Mouse (Mus musculus) erythroblast, embryonic 14.5 days (primary cell): ENCODE results near the gene Ninj2. TPM values are rescaled to one million over a fixed set of nuclear protein-coding genes. Genes with fewer than 3 reads are reported as not detected.

Experiments
- H3K27me3 ChIP-seq: 2 replicates; pipeline ENCODE4 v1.6.1; 2012; ENCODE audit warnings: inconsistent platforms; ENCODE audit not compliant: control insufficient read depth
- H3K36me3 ChIP-seq: 2 replicates; pipeline ENCODE4 v1.6.1; 2012; ENCODE audit warnings: mild to moderate bottlenecking, inconsistent platforms; ENCODE audit not compliant: control insufficient read depth
- H3K4me1 ChIP-seq: 2 replicates; pipeline ENCODE4 v1.6.1; 2012; ENCODE audit warnings: inconsistent platforms; ENCODE audit not compliant: control insufficient read depth
- H3K4me3 ChIP-seq: replicated peaks from 2 replicates; pipeline ENCODE3; 2012; ENCODE audit warnings: moderate library complexity, mild to moderate bottlenecking, inconsistent platforms
- H3K9me3 ChIP-seq: 2 replicates; pipeline ENCODE4 v1.6.1; 2012; ENCODE audit warnings: low read length, inconsistent platforms, mixed read lengths; ENCODE audit not compliant: control insufficient read depth
- GATA1 ChIP-seq: IDR thresholded peaks from 2 replicates; pipeline ENCODE4 v1.6.1; 2012; ENCODE audit warnings: low read length, inconsistent platforms, mixed read lengths
- TAL1 ChIP-seq: IDR thresholded peaks from 3 replicates; pipeline ENCODE4 v1.6.1; 2012; ENCODE audit warnings: low read length, inconsistent platforms, mixed read lengths
- polyA plus RNA-seq: library from polyadenylated mRNA; stranded (reverse); fragments of >175 nt; gene quantifications from 2 replicates; pipeline ENCODE4 v1.2.3, GENCODE M21; 2012

The Ninj2 gene
- polyA plus RNA-seq, 1 experiment: not detected

- Histone ChIP-seq H3K9me3 (no peaks in the 10 kb centered on the region), H3K27me3 (peaks cover 11% of the 10 kb centered on the region), H3K36me3 (no peaks in the 10 kb centered on the region), H3K4me1 (peaks cover 21% of the 10 kb centered on the region), H3K4me3 (no peak overlapping the region)
- TF ChIP-seq TAL1 (no peak), GATA1 (no peak)
These were observed 64.3 kb downstream of the Ninj2 start for GRCm38 (mm10) chr6:120157479-120157878.

GRCm38 (mm10) chr6:120159133-120159901 is 66.2 kb downstream of the Ninj2 start:
- H3K36me3 ChIP-seq: no peaks in the 10 kb centered on the region
- peaks cover 16% of the 10 kb centered on the region for H3K27me3 ChIP-seq
- peaks cover 18% of the 10 kb centered on the region for H3K4me1 ChIP-seq
- H3K4me3 ChIP-seq: no peak overlapping the region
- no peaks in the 10 kb centered on the region for H3K9me3 ChIP-seq
- TF ChIP-seq GATA1: no peak
- no peak for TF ChIP-seq TAL1

GRCm38 (mm10) chr6:120162928-120163327 is 69.8 kb downstream of the Ninj2 start:
- H3K4me3 ChIP-seq: no peak overlapping the region
- TF ChIP-seq TAL1: no peak
- TF ChIP-seq GATA1: no peak
- H3K4me1 ChIP-seq: peaks cover 34% of the 10 kb centered on the region

DNA sequence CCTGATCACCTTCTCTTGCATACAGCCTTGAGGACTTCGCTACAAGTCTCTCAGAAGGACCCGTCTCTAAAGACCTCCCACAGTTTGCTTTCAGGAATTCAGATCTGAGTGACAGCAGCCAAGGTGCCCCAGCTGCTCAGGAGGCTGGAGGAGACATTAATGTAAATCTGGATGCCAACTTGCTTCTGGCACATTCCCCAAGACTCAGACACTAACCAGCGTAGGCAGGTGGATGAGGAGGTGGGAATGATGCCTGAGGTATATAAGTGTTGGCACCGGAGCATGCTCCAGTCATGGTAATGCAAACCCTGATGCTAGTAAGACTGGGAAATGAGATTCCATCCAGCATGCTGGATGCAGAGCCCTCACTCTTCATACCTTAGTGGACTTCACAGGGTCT is 71.6 kb downstream of the Ninj2 start:
- H3K36me3 ChIP-seq: no peaks in the 10 kb centered on the region
- no peak overlapping the region for H3K4me3 ChIP-seq
- H3K4me1 ChIP-seq: peaks cover 28% of the 10 kb centered on the region
- peaks cover 49% of the 10 kb centered on the region for H3K27me3 ChIP-seq
- no peak for TF ChIP-seq GATA1
- TF ChIP-seq TAL1: no peak
- no peaks in the 10 kb centered on the region for H3K9me3 ChIP-seq

More at GRCm38 (mm10) chr6:120162928-120163327, 69.8 kb downstream of the Ninj2 start:
- H3K27me3 ChIP-seq: peaks cover 40% of the 10 kb centered on the region
- H3K36me3 ChIP-seq: no peaks in the 10 kb centered on the region
- no peaks in the 10 kb centered on the region for H3K9me3 ChIP-seq

DNA sequence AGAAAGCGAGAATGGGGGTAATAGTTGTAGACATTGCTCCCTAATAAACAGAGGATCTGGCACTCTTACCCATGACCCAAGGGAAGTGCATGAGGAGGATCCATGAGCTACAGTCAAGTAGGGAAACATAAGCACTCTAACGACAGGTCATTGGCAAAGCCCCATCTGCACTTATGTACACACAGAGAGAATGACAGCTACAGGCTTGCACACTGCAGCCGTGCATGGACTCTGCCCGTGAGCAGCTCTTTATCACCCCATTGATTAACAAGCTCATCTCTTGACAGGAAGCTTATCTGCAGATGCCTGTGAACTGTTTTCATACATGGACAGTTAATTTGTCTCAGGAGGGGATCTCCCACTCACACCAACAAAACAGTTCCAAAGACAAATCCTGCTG is 74.4 kb downstream of the Ninj2 start:
- peaks cover 60% of the 10 kb centered on the region for H3K27me3 ChIP-seq
- no peaks in the 10 kb centered on the region for H3K36me3 ChIP-seq
- H3K9me3 ChIP-seq: no peaks in the 10 kb centered on the region
- H3K4me3 ChIP-seq: no peak overlapping the region
- peaks cover 37% of the 10 kb centered on the region for H3K4me1 ChIP-seq
- TF ChIP-seq GATA1: no peak
- no peak for TF ChIP-seq TAL1

- Histone ChIP-seq H3K4me1 (peaks cover 70% of the 10 kb centered on the region), H3K27me3 (peaks cover 37% of the 10 kb centered on the region), H3K9me3 (no peaks in the 10 kb centered on the region), H3K36me3 (peaks cover 12% of the 10 kb centered on the region), H3K4me3 (no peak overlapping the region)
- no peak for TF ChIP-seq TAL1
- no peak for TF ChIP-seq GATA1
These were observed 79.3 kb downstream of the Ninj2 start for GRCm38 (mm10) chr6:120172294-120173017.

DNA sequence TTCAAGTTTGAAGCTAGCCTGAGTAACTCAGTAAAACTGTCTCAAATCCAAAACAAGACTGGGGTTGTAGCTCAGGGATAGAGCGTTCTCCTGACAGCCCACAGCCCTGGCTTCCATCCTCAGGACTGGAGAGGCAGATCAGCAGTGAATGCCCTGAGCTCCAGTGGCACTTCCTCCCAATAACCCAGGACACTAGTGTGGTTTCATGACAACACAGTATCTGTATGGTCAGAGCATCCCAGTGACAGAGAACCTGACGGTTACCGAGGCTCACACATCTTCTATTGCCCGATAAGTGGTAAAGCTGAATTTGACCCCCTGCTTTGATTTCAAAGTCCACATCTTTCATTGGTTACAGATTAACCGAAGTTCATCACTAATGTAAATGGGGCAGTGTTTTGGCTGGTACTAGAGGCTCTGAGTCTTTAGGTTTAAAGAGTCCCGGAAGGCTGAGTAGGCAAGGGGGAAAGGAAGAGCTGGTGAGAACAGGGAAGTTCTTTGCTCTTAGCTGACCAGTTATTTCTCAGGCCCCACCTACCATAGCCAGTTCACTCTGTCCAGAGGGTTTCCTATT is 81.0 kb downstream of the Ninj2 start:
- TF ChIP-seq TAL1 (no peak), GATA1 (no peak)
- Histone ChIP-seq H3K36me3 (peaks cover 19% of the 10 kb centered on the region), H3K9me3 (no peaks in the 10 kb centered on the region), H3K4me1 (peaks cover 81% of the 10 kb centered on the region), H3K27me3 (peaks cover 23% of the 10 kb centered on the region), H3K4me3 (peak overlapping the region; percentile 58)

DNA sequence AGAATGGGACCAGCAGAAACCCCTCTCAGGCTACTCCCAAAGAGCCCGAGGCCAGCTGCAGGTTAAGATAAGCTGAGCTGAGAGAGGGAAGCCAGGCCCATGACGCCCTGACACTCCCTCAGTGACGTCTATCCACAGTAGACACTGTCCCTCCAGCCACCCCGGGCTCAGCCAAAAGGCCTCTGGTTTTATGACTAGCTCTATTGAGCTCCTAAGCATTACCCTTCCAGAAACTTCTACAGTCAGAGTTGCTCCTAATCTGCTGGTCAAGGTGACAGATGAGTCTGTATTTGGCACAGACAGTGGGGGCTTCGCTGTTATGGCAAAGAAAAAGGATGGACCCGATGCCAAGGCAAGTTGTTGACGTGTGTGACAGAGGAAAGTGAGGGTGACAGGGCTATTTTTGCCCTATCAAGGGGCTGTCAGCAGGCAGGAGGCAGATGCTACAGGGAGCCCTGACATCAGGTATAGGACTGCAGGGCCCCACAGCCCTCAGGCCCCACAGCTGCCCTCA is 81.5 kb downstream of the Ninj2 start:
- Histone ChIP-seq H3K36me3 (peaks cover 22% of the 10 kb centered on the region), H3K4me3 (peak overlapping the region; percentile 58), H3K9me3 (no peaks in the 10 kb centered on the region), H3K27me3 (peaks cover 18% of the 10 kb centered on the region), H3K4me1 (peaks cover 86% of the 10 kb centered on the region)
- TF ChIP-seq GATA1: peak; percentile 45; the same call in 1 of the 2 replicates
- peak; percentile 92 for TF ChIP-seq TAL1

DNA sequence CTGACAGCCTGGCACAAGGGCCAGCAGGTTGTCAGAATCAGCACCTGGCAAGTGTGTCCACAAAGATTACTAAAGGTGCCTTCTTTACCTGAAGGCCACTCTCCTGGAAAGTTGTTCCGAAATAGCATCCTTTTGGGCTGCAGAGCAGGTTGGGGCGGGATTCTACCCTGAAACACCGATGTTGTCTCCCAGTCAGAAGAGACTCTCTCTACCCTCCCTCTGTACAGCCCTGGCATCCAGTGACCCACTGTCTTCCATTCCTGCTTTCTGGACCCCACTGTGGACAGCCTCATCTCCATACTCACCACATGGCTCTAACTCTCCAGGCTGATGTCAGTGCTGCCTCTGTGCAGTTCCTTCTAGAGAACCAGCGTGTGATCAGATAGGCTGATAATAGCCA is 82.5 kb downstream of the Ninj2 start:
- Histone ChIP-seq H3K4me3 (peak overlapping the region; percentile 17), H3K9me3 (no peaks in the 10 kb centered on the region), H3K4me1 (peaks cover 92% of the 10 kb centered on the region), H3K36me3 (peaks cover 22% of the 10 kb centered on the region), H3K27me3 (peaks cover 9% of the 10 kb centered on the region)
- TF ChIP-seq TAL1 (no peak), GATA1 (no peak)
